Mouse (Mus musculus) hindbrain, embryonic 14.5 days (tissue): Measurements from ENCODE around the gene Atp11b. TPM values are rescaled to one million over a fixed set of nuclear protein-coding genes. Genes with fewer than 3 reads are reported as not detected.

Experiments
- ATAC-seq: fragments of 200-750 bp; cut with Nextera tagmentation; 2 replicates; pipeline ENCODE4 v1.8.0; 2017; ENCODE audit warnings: moderate number of reproducible peaks, mild to moderate bottlenecking, moderate TSS enrichment, moderate library complexity; ENCODE audit not compliant: low FRiP score
- DNase-seq: peaks from one replicate; pipeline ENCODE4 v3.0.0-alpha.2; 2015; ENCODE audit warnings: low spot score
- H3K27ac ChIP-seq: fragments of 300-500 bp; sonication (generic); 2 replicates; pipeline ENCODE4 v1.5.1; 2014; ENCODE audit warnings: mild to moderate bottlenecking, moderate library complexity
- H3K27me3 ChIP-seq: fragments of 300-500 bp; sonication (generic); 2 replicates; pipeline ENCODE4 v1.6.1; 2014; ENCODE audit warnings: mild to moderate bottlenecking, low read length, mixed read lengths; ENCODE audit not compliant: control insufficient read depth, insufficient read depth
- H3K36me3 ChIP-seq: fragments of 300-500 bp; sonication (generic); replicated peaks from 2 replicates; pipeline ENCODE4 v1.6.1; 2014; ENCODE audit not compliant: control insufficient read depth, insufficient read depth
- H3K4me1 ChIP-seq: fragments of 300-500 bp; sonication (generic); replicated peaks from 2 replicates; pipeline ENCODE4 v1.6.1; 2014; ENCODE audit warnings: antibody characterized with exemption, low read length, mixed read lengths; ENCODE audit not compliant: control insufficient read depth, insufficient read depth
- H3K4me2 ChIP-seq: fragments of 300-500 bp; sonication (generic); replicated peaks from 2 replicates; pipeline ENCODE4 v1.6.1; 2014; ENCODE audit warnings: mild to moderate bottlenecking, moderate library complexity
- H3K4me3 ChIP-seq: fragments of 300-500 bp; sonication (generic); replicated peaks from 2 replicates; pipeline ENCODE4 v1.5.1; 2014; ENCODE audit warnings: mild to moderate bottlenecking, low read length
- H3K9ac ChIP-seq: fragments of 300-500 bp; sonication (generic); 2 replicates; pipeline ENCODE4 v1.6.1; 2014
- H3K9me3 ChIP-seq: fragments of 300-500 bp; sonication (generic); 2 replicates; pipeline ENCODE4 v1.6.1; 2016; ENCODE audit warnings: low read length; ENCODE audit not compliant: control insufficient read depth
- WGBS: fragments of 180-500 bp; shearing (Covaris S2); extraction: QIAGEN DNeasy Blood & Tissue Kit; methylation state at CpG from one replicate; pipeline ENCODE4 v1.1.7; 2014; 5-methylcytosine and 5-hydroxymethylcytosine counted together
- polyA plus RNA-seq: library from polyadenylated mRNA; unstranded; fragments of >200 nt; fragmentation: Nextera tagmentation; extraction: Ambion mirVana; gene quantifications from 2 replicates; pipeline ENCODE4 v1.2.1, GENCODE M21; 2014

Gene Atp11b
- polyA plus RNA-seq, 1 experiment from 2014 or later: 48.5 TPM

GRCm38 (mm10) chr3:35762735-35763134, 8.8 kb downstream of the Atp11b start:
- H3K4me2 ChIP-seq: no peak overlapping the region
- H3K4me3 ChIP-seq: no peak overlapping the region
- DNase-seq (no peak), ATAC-seq (no peak)
- H3K9ac ChIP-seq: no peak overlapping the region
- H3K9me3 ChIP-seq: no peaks in the 10 kb centered on the region
- no peak overlapping the region for H3K27ac ChIP-seq
- no peaks in the 10 kb centered on the region for H3K4me1 ChIP-seq
- H3K27me3 ChIP-seq: no peaks in the 10 kb centered on the region
- H3K36me3 ChIP-seq: no peaks in the 10 kb centered on the region
- WGBS: 80% methylated on average over 4 of the region's 4 CpGs

GRCm38 (mm10) chr3:35764637-35765617, 11.0 kb downstream of the Atp11b start:
- H3K9ac ChIP-seq: no peak overlapping the region
- no peak overlapping the region for H3K4me3 ChIP-seq
- H3K27ac ChIP-seq: no peak overlapping the region
- no peak overlapping the region for H3K4me2 ChIP-seq
- no peaks in the 10 kb centered on the region for H3K4me1 ChIP-seq
- H3K9me3 ChIP-seq: no peaks in the 10 kb centered on the region
- no peak for ATAC-seq
- WGBS: 81% methylated on average over 7 of the region's 7 CpGs
- no peak for DNase-seq
- H3K27me3 ChIP-seq: no peaks in the 10 kb centered on the region
- no peaks in the 10 kb centered on the region for H3K36me3 ChIP-seq

GRCm38 (mm10) chr3:35779748-35780147, 25.8 kb downstream of the Atp11b start:
- WGBS: 88% methylated on average over 3 of the region's 3 CpGs
- H3K4me1 ChIP-seq: no peaks in the 10 kb centered on the region
- DNase-seq (no peak), ATAC-seq (no peak)
- H3K4me3 ChIP-seq: no peak overlapping the region
- H3K9me3 ChIP-seq: no peaks in the 10 kb centered on the region
- H3K36me3 ChIP-seq: no peaks in the 10 kb centered on the region; the same call in 1 of the 2 replicates
- no peak overlapping the region for H3K9ac ChIP-seq
- H3K4me2 ChIP-seq: no peak overlapping the region
- no peaks in the 10 kb centered on the region for H3K27me3 ChIP-seq
- H3K27ac ChIP-seq: no peak overlapping the region

GRCm38 (mm10) chr3:35802040-35802439, 48.1 kb downstream of the Atp11b start:
- Histone ChIP-seq H3K4me2 (no peak overlapping the region), H3K9me3 (no peaks in the 10 kb centered on the region), H3K4me1 (no peaks in the 10 kb centered on the region), H3K27me3 (no peaks in the 10 kb centered on the region), H3K4me3 (no peak overlapping the region), H3K36me3 (peaks cover 38% of the 10 kb centered on the region), H3K27ac (no peak overlapping the region), H3K9ac (no peak overlapping the region)
- DNase-seq (no peak), ATAC-seq (no peak)
- WGBS: 95% methylated on average over 2 of the region's 2 CpGs

GRCm38 (mm10) chr3:35819887-35820286, 66.0 kb downstream of the Atp11b start:
- Histone ChIP-seq H3K27me3 (no peaks in the 10 kb centered on the region), H3K9me3 (no peaks in the 10 kb centered on the region), H3K4me2 (no peak overlapping the region), H3K4me3 (no peak overlapping the region), H3K36me3 (peaks cover 31% of the 10 kb centered on the region), H3K27ac (no peak overlapping the region), H3K9ac (no peak overlapping the region), H3K4me1 (no peaks in the 10 kb centered on the region)
- over 99% methylated on average over 3 of the region's 3 CpGs for WGBS
- no peak for DNase-seq
- no peak for ATAC-seq

GRCm38 (mm10) chr3:35822036-35822435, 68.1 kb downstream of the Atp11b start:
- no peak overlapping the region for H3K4me2 ChIP-seq
- H3K36me3 ChIP-seq: peaks cover 26% of the 10 kb centered on the region
- H3K4me1 ChIP-seq: no peaks in the 10 kb centered on the region
- no peaks in the 10 kb centered on the region for H3K9me3 ChIP-seq
- H3K4me3 ChIP-seq: no peak overlapping the region
- 99% methylated on average over 3 of the region's 3 CpGs for WGBS
- H3K27me3 ChIP-seq: no peaks in the 10 kb centered on the region
- no peak overlapping the region for H3K9ac ChIP-seq
- no peak for ATAC-seq
- no peak overlapping the region for H3K27ac ChIP-seq
- DNase-seq: no peak

- no peak overlapping the region for H3K27ac ChIP-seq
- H3K4me1 ChIP-seq: no peaks in the 10 kb centered on the region
- no peak for DNase-seq
- H3K27me3 ChIP-seq: no peaks in the 10 kb centered on the region
- H3K36me3 ChIP-seq: peaks cover 15% of the 10 kb centered on the region
- no peaks in the 10 kb centered on the region for H3K9me3 ChIP-seq
- H3K4me2 ChIP-seq: no peak overlapping the region
- ATAC-seq: no peak
- 92% methylated on average over 9 of the region's 9 CpGs for WGBS
- no peak overlapping the region for H3K9ac ChIP-seq
- H3K4me3 ChIP-seq: no peak overlapping the region
These were observed 95.4 kb downstream of the Atp11b start for GRCm38 (mm10) chr3:35849326-35849725.

- H3K4me3 ChIP-seq: no peak overlapping the region
- H3K4me2 ChIP-seq: no peak overlapping the region
- H3K9me3 ChIP-seq: 0 out of 2 replicates have a peak, but pooled peaks cover 3% of the 10 kb centered on the region
- no peak overlapping the region for H3K27ac ChIP-seq
- H3K36me3 ChIP-seq: no peaks in the 10 kb centered on the region
- no peaks in the 10 kb centered on the region for H3K27me3 ChIP-seq
- DNase-seq (no peak), ATAC-seq (no peak)
- no peak overlapping the region for H3K9ac ChIP-seq
- H3K4me1 ChIP-seq: no peaks in the 10 kb centered on the region
These were observed 129.4 kb downstream of the Atp11b start for GRCm38 (mm10) chr3:35883267-35883666.

GRCm38 (mm10) chr3:35889531-35889930, 135.6 kb downstream of the Atp11b start:
- Histone ChIP-seq H3K9ac (no peak overlapping the region), H3K27ac (no peak overlapping the region), H3K4me3 (no peak overlapping the region), H3K36me3 (peaks cover 17% of the 10 kb centered on the region), H3K4me2 (no peak overlapping the region), H3K4me1 (no peaks in the 10 kb centered on the region), H3K27me3 (no peaks in the 10 kb centered on the region), H3K9me3 (no peaks in the 10 kb centered on the region)
- 100% methylated on average over 2 of the region's 2 CpGs for WGBS
- no peak for ATAC-seq
- DNase-seq: no peak
